Mouse (Mus musculus) cerebellum, postnatal 14 days (tissue): Measurements from ENCODE around the gene Nr4a3.

Experiments used
- DNase-seq, 2 experiments: peaks; one replicate each; pipeline ENCODE4 v3.0.0; 2021; ENCODE audit warnings: mixed read lengths in 2 of 2

Nr4a3 gene

DNA sequence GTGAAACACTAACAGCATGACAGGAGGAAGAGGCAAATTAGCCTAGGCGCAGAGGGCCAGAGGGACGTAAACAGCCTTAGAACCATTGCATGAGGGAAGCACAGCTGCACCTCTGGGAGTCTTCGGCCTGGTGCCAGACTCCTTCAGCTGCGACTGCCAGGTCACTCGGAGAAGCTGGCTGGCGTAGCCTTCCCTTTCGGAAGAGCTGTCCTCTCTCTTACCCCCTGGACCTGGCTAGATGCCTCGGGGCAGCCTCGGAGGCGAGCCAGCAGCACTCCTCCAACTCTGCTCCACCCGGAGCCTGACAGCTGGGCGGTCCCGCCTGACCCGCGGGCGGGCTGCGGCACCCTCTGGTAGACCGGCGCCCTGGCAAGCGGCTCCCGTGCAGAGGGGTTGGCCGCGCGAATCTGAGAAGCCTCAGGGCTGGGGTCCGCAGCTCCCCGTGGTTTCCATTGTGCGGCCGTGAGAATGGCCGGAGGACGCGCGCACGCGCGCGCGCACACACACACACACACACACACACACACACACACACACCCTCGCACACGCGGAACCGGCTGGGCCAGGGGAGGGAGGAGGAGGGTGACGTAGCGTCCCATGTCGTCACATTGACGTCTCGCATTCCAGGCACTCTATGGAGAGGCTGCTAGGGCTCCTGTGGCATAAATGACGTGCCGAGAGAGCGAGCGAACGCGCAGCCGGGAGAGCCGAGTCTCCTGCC is at the start of gene Nr4a3:
Gene Nr4a3, plus strand, starts transcription at position 663 of the 721 bp plus-strand sequence.
- peak; percentile 87 to 93 for DNase-seq

DNA sequence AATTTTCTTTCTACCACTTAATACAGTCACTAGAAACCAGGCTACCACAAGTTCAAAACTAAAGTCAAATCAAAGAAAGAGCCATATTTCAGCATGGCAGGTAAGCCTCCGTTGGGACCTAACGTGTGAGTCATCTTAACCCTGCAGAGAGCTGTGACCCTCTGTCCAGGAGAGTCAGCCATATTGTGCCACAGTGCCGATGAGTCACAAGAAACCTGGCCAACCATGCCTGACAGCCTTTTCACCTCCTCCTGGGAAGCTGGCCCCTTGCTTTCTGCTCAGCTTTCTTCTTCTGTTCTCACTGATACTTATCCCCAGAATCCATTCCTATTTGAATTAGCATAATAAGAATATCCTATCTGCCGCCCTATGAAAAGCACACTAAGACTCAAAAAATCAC is 42.0 kb upstream of the Nr4a3 start:
- peak; percentile 24 to 45 for DNase-seq

DNA sequence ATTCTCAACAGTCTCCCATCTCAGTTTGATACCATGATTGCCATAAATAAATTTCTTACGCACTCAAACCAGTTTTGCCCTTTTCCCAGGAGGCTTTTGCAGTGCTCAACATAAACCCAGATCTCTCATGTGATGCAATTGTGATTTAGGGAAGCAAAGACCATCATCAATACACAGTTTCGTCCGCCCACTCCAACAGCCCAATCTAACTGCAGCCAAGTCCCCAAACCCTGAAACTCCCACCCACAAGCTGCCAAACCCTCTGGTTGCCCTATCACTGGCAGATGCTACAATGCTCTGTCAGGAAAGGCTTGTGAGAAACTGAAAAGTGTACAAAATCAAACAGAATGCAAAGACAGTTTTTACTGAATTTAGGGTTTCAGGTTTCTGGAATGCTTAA is 41.5 kb upstream of the Nr4a3 start:
- no peak for DNase-seq

DNA sequence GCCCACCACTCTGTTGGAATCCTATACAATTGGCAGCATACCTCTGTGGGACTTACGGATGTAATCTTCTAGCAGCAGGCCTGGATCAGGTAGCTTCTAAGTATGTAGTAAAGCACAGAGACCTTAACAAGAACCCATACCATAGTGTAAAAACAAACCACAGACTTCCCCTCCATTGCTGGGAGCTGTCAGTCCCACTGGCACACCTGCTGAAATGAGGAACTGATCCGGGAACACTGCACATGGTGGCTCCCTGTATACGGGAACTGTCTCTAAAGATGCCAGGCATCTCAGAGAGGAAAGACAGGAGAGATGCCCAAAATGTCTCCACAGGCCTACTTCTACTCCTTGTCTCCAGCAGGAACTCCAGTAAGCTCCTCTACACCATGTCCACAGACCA is 38.6 kb upstream of the Nr4a3 start:
- DNase-seq, result no peak

DNA sequence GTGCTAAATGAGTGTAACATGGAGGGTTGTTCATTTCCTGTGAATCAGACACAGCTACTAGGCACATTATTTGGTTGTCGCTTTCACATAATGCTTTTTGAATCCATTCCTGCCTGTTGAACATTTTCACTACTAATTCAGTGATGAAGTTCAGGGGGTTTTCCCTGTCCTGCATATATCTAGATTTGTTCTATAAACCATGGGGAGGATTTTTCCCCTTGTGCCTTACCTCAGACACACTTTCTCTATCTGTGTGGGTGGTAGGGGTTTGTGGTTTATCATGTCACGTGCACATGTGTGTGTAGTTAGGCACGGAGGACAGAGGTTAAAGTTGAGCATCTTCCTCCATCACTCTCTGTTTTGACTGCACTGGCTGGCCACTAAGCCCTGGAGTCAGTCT is 32.7 kb upstream of the Nr4a3 start:
- no peak for DNase-seq

DNA sequence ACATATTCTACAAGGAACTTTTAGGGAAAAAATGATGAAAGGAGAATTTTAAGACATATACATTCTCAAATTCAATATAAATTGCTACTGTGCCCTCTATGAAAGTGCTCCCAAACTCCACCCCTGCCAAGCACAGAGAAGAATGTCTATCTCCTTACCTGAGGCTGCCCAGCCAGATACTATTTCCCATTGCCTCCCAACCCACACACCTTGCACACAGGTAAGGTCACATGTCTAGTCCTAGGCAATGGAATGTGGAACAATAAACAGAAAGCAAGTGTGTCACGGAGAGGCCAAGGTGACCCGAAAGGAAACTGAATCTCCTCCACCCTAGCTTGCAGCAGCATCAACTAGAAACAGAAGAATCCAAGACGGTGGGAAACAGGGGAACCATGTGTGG is 22.0 kb upstream of the Nr4a3 start:
- DNase-seq, result no peak

DNA sequence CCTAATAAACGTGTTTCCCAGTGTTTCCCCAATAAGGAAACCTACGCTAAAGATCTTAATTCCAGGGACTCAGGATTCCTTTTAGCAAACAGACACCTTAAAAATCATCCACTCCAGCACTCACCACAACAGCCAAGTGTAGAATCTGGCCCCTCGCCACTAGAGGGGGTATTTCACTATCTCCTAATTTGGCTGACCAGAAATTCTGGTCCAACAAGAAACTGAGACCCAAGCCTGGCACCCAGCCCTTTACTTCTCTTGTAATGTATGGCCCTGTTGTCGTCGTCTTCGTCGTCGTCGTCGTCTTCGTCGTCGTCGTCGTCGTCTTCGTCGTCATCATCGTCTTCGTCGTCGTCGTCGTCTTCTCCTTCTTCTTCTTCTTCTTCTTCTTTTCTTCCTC is 15.3 kb upstream of the Nr4a3 start:
- DNase-seq, result peak; percentile 22 to 27

DNA sequence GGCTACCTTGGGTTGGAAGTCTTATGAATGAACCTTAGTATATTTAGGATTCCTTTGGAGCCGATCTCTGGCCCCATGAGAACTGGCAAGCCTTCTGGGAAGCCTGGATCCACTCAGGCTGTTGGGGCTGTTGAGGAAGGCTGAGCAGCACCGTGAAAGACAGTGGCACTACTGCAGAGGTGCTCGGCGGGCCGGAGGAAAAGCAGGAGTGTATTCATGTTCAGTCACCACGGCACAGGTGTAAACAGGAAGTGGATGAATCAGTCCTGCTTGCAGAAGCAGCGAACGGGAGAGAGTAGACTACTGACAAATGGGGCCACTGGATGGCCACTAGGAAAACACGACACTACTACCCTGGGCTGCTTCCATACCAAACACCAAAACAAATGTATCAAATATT is 10.7 kb upstream of the Nr4a3 start:
- DNase-seq, result no peak

DNA sequence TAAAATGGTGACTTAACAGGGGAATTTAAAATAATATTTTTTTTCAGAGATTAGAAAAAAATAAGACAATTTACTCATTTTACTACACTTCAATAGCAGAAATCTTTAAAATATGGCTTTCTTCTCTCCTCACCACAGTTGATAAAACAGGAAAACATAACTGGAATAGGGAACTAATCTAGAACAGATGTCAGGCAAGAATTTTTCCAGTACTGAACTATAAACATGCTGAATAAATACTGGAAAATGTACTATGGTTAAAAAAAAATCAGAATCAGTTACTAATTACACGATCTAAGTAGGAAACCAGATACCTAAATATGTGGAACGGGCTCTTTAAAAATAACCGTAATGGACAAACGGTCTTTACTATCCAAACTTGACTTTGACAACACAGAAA is 7.3 kb upstream of the Nr4a3 start:
- no peak for DNase-seq

DNA sequence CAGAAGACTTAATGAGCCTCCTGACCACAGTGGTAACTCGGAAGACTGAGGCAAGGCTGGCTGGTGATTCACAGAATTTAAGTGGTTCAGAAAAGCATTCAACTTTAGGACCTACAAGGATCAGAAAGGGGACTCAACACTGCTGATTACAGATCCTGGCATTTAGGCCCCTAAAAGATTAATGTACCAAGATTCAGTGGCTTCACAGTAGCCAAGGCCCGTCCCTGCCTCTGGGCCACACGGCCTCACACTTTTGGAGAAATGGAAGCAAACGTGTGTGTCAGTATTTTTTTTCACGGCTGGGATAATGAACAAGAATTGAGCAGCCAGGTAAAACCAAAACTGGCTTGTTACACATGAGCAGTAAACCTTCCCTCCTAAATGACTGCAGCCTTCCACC is 6.1 kb upstream of the Nr4a3 start:
- no peak for DNase-seq

DNA sequence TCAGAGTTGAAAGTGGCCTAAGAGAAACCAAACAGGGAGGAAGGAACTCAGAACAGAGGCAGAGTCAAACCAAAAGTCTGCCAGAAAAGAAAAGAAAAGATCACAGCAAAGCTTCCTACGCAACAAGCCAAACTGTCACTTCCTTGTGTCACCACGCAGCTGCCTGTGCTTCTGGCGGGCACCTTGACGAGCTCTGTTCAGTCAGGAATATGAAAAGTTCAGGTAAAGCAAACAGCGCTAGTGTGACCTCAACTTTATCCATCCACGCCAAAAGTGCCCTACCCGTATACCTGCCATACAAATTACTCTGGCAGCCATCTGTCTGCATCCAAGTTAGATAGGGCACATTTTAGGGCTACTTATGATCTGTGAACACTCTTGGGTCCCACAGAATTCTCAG is 5.2 kb upstream of the Nr4a3 start:
- DNase-seq, result no peak

DNA sequence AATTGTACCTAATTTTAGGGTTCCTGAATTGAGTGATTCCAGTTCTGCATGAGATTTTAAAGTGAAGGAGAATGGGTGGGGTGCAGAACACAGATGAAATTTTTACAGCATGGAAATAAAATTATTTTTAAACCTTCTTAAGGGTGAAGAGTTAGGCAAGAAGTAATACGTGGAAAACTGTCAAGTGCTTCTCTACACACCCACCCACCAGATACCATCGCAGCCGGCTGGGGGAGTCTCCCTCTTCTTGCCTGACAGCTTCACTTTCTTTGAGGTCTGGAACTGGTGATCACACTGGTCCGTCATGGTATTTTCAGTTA is 2.5 kb upstream of the Nr4a3 start:
- no peak for DNase-seq

DNA sequence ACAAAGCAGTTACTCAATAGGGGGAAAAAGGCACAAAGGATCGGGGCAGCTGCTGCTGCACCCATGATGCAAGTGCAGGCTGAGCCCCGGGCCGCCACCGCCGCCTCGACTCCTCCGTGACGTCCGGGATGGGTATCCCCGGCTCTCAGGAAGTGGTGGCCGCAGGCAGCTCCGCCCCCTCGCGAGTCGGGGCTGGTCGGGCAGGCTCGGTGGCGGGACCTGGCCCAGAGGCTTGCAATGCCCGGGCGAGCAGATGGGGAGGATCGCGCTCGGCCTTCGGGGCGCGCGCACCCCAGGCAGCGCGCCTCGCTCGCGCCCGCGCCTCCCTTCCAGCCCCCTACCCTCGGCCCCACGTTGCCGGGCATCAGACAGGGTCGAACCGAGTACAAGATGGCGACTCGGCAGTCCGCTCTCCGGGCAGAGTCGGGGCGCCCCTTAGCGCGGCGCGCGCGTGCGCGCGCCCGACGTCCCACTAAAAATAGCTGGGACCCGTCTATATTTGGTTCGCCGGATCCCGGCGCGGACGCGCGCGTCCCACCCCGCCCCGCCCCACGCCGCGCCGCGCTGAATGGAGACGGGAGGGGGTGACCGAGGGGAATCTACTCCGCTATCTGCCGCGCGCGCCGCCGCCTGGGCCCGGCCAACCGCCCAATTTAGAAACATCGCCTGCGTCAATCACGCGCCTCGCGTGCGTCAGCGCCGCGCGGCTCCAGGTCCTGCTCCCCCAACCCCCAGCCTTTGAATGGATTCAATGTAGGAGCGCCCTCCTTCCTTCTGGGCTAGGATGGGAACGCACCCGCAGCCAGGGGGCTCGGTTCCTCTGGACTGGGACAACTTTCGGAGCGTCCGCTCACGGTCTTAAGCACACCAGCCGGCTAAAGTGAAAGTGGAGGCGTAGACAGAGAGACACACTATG is 1.9 kb upstream of the Nr4a3 start:
- DNase-seq, result peak; percentile 96 to 98

DNA sequence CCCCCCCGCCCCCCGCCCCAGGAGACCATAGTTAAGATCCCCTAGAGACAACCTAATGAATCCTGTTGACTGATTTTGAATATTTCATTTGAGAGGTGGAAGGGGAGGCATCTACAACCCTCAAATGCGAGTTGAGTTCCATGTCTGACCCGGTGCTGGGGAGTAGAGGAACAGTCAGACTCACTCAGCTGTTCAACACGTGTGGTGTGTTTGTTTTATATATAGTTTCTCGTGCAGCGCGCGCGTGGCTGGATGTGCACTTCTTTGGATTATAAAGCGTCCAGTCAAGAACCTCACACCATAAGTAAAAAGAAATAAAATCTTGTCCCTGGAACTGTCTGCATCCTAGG is 837 bp upstream of the Nr4a3 start:
- no peak for DNase-seq

DNA sequence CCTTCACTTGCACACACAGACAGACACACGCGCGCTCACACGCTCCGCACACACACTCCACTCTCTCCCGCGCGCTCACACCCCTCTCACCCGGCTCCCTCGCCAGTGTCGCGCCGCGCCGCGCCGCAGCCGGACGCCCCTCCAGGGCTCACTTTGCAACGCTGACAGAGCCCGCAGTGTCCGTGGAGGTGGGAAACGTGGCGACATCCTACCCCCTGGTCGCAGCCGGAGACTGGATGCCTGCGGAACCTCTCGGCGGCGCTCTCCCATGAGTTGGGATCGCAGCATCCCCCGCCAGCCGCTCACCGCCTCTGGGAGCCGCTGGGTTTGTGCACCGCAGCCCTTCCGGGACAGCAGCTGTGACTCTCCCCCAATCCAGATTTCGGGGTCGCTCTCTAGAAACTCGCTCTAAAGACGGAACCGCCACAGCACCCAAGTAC is 348 bp downstream of the Nr4a3 start:
- DNase-seq, result peak in 1 of 2 experiments; percentile 46

DNA sequence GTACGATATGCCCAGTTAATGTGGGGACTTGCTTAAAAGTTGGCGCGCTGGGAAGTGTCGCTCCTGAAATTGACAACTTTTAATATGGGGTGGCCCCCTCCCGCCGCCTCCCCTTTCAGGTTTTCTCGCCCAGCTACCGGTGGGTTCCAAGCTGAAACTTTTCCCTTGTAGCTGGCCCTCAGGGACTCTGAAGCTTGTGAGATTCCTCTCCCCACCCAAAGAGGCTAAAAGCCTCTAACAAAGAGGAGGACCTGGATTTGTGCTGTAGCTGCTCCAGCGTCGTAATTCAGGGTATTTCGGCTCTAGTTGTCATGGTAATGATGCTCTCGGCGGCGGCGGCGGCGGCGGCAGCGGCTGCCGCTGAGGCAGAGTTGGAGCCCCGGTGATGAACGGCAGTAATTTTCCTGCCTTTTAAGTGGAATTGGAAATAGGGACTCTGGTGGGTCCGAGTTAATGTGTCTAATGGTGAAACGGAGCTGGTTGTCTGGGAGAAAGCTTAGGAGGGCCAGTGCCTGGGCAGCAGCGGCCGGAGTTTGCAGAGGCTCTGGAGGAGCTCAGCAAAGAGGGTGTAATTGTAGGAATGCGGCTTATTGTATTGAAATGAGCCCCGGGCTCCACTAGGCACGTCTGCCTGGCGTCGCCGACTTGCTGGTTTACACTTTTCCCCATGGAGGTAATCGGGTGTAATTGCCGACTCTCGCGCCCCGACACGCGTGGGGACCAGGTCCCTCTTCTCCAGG is 938 bp downstream of the Nr4a3 start:
- DNase-seq, result peak; percentile 47 to 48

DNA sequence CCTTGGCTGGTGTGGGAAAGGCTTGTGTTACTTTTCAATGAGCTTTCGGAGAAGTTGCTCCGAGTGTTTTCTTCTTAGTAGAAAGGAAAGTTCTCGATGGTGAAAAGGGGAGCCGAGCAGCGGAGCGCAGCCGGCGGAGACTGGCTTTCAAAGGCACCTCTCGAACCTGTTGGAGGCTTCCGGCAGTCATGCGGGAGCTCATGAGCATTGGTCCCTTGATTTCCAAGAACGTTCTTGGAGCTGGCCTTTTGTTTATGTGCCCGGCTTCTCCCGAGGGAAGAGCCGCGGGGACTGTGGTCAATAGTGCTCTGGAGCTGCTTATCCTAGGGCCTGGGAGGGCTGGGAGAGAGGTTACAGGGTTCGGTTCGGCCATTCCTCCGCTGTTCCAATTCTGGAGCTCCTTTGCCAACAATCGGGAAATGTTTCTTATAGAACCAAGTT is 1.5 kb downstream of the Nr4a3 start:
- DNase-seq, result peak; percentile 15 to 27

DNA sequence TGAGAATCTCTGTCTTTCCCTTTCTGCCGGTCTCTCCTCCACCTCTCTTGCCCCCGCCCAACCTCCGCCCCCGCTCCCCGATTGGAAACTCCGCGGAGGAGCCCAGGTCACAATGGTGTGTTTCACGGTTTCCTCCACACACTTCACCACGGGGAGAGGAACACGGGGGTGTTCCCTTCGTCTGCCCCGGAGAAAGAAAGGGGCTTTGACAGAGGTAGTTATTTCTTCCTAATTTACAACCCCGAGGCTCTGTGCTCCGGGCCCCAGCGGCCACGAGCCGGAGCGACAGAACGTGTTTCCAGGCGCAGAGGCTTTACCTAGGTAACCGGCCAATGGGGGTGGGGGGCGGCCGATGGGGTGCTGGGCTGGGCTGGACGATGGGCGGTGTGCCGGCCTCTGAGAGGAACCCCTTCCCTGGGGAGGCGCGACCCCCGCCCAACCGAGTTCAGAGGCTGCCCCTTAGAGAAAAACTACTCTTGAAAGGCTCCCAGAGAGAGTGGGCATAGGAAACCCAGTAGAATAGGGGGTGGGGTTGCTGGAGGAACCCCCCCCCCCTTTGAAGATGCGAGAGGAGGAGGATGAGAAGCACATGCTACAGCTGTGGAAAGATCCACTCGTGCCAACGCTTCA is 2.3 kb downstream of the Nr4a3 start:
- DNase-seq, result peak; percentile 36 to 40

DNA sequence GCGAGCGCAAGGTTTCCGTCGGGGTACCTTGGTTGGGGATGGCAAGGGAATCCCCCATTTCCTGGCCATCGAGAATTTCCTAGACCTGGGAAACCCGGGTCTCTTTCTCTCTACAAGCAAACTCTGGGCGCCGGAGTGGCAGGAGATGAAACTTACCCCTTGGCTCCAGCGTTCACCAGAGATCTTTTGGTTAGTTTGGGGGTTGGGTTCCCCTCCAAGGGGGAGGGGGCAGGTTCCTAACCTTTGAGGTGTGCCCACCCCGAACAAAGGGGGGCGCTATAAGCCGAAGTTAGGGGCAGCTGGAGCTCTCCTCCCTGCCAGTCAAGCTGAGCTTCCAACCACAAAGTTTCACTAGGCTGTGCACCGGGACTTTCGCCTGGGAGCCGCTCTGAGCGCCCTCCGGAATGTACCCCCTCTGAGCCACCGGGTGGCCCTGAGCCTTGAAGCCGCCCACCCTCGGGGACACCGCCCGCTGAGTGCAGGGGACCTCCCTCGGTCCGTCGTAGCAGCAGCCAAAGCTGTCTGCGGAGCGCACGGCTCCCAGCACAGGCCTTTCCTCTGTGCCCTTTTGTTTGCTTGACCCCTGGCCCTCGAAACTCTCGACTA is 2.9 kb downstream of the Nr4a3 start:
- peak; percentile 36 to 49 for DNase-seq

DNA sequence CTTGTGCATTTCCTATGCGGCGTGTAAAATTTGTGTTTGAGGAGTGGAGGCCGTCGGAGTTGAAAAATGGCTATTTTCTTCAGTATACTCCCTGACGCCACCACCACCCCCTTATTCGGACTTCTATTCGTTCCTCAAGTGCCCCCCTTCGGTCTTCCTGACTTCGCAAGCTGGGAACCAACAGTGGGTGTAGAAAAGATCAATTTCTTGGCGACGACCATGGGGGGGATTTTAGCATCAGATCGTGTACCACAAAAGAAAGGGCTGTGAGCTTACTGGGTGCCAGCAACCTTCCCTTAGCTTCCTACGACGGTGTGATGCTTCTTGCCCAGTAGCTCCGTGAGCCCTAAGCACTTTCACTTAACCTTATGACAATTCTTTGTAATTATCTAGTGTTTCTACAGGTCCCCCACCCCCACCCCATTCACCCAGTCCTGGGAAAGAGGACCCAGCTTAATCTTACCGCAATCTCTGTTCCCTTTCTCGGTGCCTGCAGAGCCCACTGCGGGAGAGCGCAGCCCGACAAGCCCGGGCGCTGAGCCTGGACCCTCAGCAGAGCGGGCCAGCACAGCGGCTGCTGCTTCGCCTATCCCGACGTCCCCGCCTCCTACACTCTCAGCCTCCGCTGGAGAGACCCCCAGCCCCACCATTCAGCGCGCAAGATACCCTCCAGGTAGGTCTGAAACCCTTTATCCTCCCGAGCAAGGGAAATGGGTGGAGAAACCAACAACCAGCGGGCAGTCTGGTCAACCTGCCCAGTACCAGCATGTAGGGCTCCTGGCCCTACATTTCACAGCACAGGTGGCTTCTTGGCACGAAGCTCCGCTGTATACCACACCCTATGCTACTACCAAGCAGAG is 3.7 kb downstream of the Nr4a3 start:
- DNase-seq, result peak; percentile 20 to 55

DNA sequence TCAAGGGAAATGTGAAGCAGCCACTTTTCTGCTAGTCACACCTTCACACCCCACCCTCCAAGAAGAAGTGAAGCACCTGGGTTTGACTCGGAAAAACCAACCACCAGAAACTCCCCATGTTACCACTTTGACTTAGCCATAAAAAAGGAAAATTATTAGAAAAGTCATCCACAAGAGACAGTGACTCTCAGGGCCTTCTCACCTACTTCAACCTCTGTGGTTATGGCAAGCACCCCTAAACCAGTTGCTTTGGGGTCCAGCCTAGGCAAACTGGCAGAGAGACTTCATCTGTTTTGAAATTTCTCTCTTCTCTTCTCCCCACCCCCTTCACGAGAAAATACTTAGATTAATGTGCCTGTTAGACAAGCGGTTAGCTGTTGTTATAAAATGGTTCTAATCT is 5.1 kb downstream of the Nr4a3 start:
- DNase-seq, result no peak

DNA sequence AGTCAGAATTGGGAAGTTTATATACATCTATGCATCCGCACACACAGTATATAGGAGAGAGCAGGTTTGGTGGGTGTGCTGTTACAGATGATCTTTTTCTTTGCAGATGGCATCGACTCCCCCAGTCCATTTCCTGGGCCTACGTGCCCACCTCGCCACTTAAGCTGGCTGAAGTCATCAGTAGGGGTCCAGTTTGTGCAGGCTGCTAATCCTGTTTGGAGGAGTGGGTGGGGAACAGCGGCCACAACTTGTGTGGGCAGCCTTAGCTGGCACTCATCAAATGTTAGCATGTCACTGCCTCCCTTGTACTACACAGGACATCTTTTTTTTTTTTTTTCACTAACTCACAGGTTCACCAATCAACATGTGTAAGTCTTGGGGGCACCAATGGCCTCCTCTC is 5.5 kb downstream of the Nr4a3 start:
- DNase-seq, result no peak
